Mouse (Mus musculus) intestine, postnatal 0 days (tissue): Measurements from ENCODE around the gene Irf3. TPM values are rescaled to one million over a fixed set of nuclear protein-coding genes. Genes with fewer than 3 reads are reported as not detected.
A peak's percentile ranks its signal among the peaks of the same experiment; 100 is the strongest.

Experiments used
- ATAC-seq: fragments of 200-750 bp; cut with Nextera tagmentation; 2 replicates; pipeline ENCODE4 v1.8.0; 2017; ENCODE audit warnings: mild to moderate bottlenecking, moderate TSS enrichment, moderate library complexity
- H3K27ac ChIP-seq: fragments of 300-500 bp; sonication (generic); 2 replicates; pipeline ENCODE4 v1.5.1; 2014; ENCODE audit warnings: mild to moderate bottlenecking, low read depth, low read length, moderate library complexity
- H3K27me3 ChIP-seq: fragments of 300-500 bp; sonication (generic); replicated peaks from 2 replicates; pipeline ENCODE4 v1.6.1; 2014; ENCODE audit warnings: low read length, mixed read lengths; ENCODE audit not compliant: control insufficient read depth, insufficient read depth
- H3K36me3 ChIP-seq: fragments of 300-500 bp; sonication (generic); 2 replicates; pipeline ENCODE4 v1.6.1; 2014; ENCODE audit warnings: mild to moderate bottlenecking, moderate library complexity; ENCODE audit not compliant: control insufficient read depth, insufficient read depth
- H3K4me1 ChIP-seq: fragments of 300-500 bp; sonication (generic); replicated peaks from 2 replicates; pipeline ENCODE4 v1.6.1; 2014; ENCODE audit warnings: antibody characterized with exemption, low read length, mixed read lengths; ENCODE audit not compliant: control insufficient read depth, insufficient read depth
- H3K4me2 ChIP-seq: fragments of 300-500 bp; sonication (generic); replicated peaks from 2 replicates; pipeline ENCODE4 v1.6.1; 2014; ENCODE audit warnings: low read depth, mild to moderate bottlenecking, moderate library complexity
- H3K4me3 ChIP-seq: fragments of 300-500 bp; sonication (generic); 2 replicates; pipeline ENCODE4 v1.5.1; 2014; ENCODE audit warnings: low read depth, low read length
- H3K9ac ChIP-seq: fragments of 300-500 bp; sonication (generic); 2 replicates; pipeline ENCODE4 v1.6.1; 2014; ENCODE audit warnings: mild to moderate bottlenecking, low read depth, low read length
- H3K9me3 ChIP-seq: fragments of 300-500 bp; sonication (generic); 2 replicates; pipeline ENCODE4 v1.6.1; 2016; ENCODE audit warnings: mixed run types; ENCODE audit not compliant: control insufficient read depth
- CTCF ChIP-seq: sonication (generic); IDR thresholded peaks from 2 replicates; pipeline ENCODE4 v1.5.1; 2016; ENCODE audit warnings: low read depth, mild to moderate bottlenecking, control low read depth, antibody characterized with exemption, moderate library complexity
- WGBS: fragments of 180-500 bp; shearing (Covaris S2); extraction: QIAGEN DNeasy Blood & Tissue Kit; methylation state at CpG from one replicate; pipeline ENCODE4 v1.1.7; 2014; 5-methylcytosine and 5-hydroxymethylcytosine counted together
- polyA plus RNA-seq: library from polyadenylated mRNA; unstranded; fragments of >200 nt; fragmentation: Nextera tagmentation; extraction: Ambion mirVana; gene quantifications from 2 replicates; pipeline ENCODE4 v1.2.1, GENCODE M21; 2015

The Irf3 gene
- polyA plus RNA-seq, 1 experiment from 2014 or later: 53.2 TPM

GRCm38 (mm10) chr7:44986879-44987718 lies 10.3 kb upstream of the Irf3 start:
- H3K4me2 ChIP-seq: peak overlapping the region; percentile 81
- peaks cover 14% of the 10 kb centered on the region for H3K36me3 ChIP-seq
- peak overlapping the region; percentile 59 for H3K9ac ChIP-seq
- ATAC-seq: peak; percentile 49
- no peaks in the 10 kb centered on the region for H3K9me3 ChIP-seq
- TF ChIP-seq CTCF: 0 out of 2 replicates have a peak, but pooled peaks have one; percentile 5
- H3K4me3 ChIP-seq: peak overlapping the region; percentile 55
- WGBS: under 1% methylated on average over 29 of the region's 29 CpGs
- H3K27me3 ChIP-seq: no peaks in the 10 kb centered on the region
- no peaks in the 10 kb centered on the region for H3K4me1 ChIP-seq
- H3K27ac ChIP-seq: peak overlapping the region; percentile 86

GRCm38 (mm10) chr7:44996672-44997071 lies 776 bp upstream of the Irf3 start:
- no peak for ATAC-seq
- no peaks in the 10 kb centered on the region for H3K9me3 ChIP-seq
- H3K27me3 ChIP-seq: no peaks in the 10 kb centered on the region
- peak overlapping the region; percentile 83 for H3K4me3 ChIP-seq
- 0 out of 2 replicates have a peak, but pooled peaks cover 5% of the 10 kb centered on the region for H3K4me1 ChIP-seq
- H3K4me2 ChIP-seq: peak overlapping the region; percentile 78
- H3K27ac ChIP-seq: no peak overlapping the region
- peaks cover 41% of the 10 kb centered on the region for H3K36me3 ChIP-seq
- no peak for TF ChIP-seq CTCF
- peak overlapping the region; percentile 58 for H3K9ac ChIP-seq
- 9% methylated on average over 10 of the region's 10 CpGs for WGBS

GRCm38 (mm10) chr7:44997940-44998428 lies 536 bp downstream of the Irf3 start:
- 1% methylated on average over 15 of the region's 15 CpGs for WGBS
- peak overlapping the region; percentile 83 for H3K27ac ChIP-seq
- peak overlapping the region; percentile 74 for H3K9ac ChIP-seq
- 0 out of 2 replicates have a peak, but pooled peaks cover 5% of the 10 kb centered on the region for H3K4me1 ChIP-seq
- ATAC-seq: no peak
- peak overlapping the region; percentile 78 for H3K4me2 ChIP-seq
- peaks cover 43% of the 10 kb centered on the region for H3K36me3 ChIP-seq
- H3K9me3 ChIP-seq: no peaks in the 10 kb centered on the region
- TF ChIP-seq CTCF: no peak
- H3K4me3 ChIP-seq: peak overlapping the region; percentile 83
- H3K27me3 ChIP-seq: no peaks in the 10 kb centered on the region

GRCm38 (mm10) chr7:44998501-44998955 lies 1.1 kb downstream of the Irf3 start, which contains the start of gene Bcl2l12:
Bcl2l12 (minus strand) TSS chr7:44998712.
- H3K36me3 ChIP-seq: peaks cover 46% of the 10 kb centered on the region
- ATAC-seq: peak; percentile 0; the same call in 1 of the 2 replicates

GRCm38 (mm10) chr7:44999753-45000152 lies 2.3 kb downstream of the Irf3 start:
- H3K36me3 ChIP-seq: peaks cover 49% of the 10 kb centered on the region
- no peak overlapping the region for H3K27ac ChIP-seq
- H3K4me3 ChIP-seq: no peak overlapping the region
- TF ChIP-seq CTCF: no peak
- H3K9ac ChIP-seq: no peak overlapping the region
- no peaks in the 10 kb centered on the region for H3K9me3 ChIP-seq
- H3K4me2 ChIP-seq: no peak overlapping the region
- ATAC-seq: no peak
- H3K27me3 ChIP-seq: no peaks in the 10 kb centered on the region
- 63% methylated on average over 11 of the region's 11 CpGs for WGBS
- H3K4me1 ChIP-seq: 0 out of 2 replicates have a peak, but pooled peaks cover 5% of the 10 kb centered on the region

More at GRCm38 (mm10) chr7:44998501-44998955, 1.1 kb downstream of the Irf3 start, which contains the start of gene Bcl2l12:
- Histone ChIP-seq H3K27me3 (no peaks in the 10 kb centered on the region), H3K4me1 (0 out of 2 replicates have a peak, but pooled peaks cover 5% of the 10 kb centered on the region), H3K4me3 (peak within 1 kb of the TSS; percentile 83), H3K27ac (peak within 1 kb of the TSS; percentile 83), H3K9ac (peak within 1 kb of the TSS; percentile 74), H3K9me3 (no peaks in the 10 kb centered on the region), H3K4me2 (peak within 1 kb of the TSS; percentile 78)
- 2% methylated on average over 18 of the region's 18 CpGs for WGBS
- no peak for TF ChIP-seq CTCF

- Histone ChIP-seq H3K4me1 (0 out of 2 replicates have a peak, but pooled peaks cover 5% of the 10 kb centered on the region), H3K9me3 (no peaks in the 10 kb centered on the region), H3K27me3 (no peaks in the 10 kb centered on the region), H3K4me3 (no peak overlapping the region), H3K4me2 (no peak overlapping the region), H3K36me3 (peaks cover 58% of the 10 kb centered on the region), H3K27ac (0 out of 2 replicates have a peak overlapping the region, but pooled peaks have one; percentile 28), H3K9ac (no peak overlapping the region)
- TF ChIP-seq CTCF: no peak
- no peak for ATAC-seq
- WGBS: 79% methylated on average over 21 of the region's 21 CpGs
Measured at GRCm38 (mm10) chr7:45000539-45001114, 3.2 kb downstream of the Irf3 start.
